Mouse (Mus musculus) kidney, embryonic 15.5 days (tissue): ENCODE results near the gene Dusp10. TPM values are rescaled to one million over a fixed set of nuclear protein-coding genes. Genes with fewer than 3 reads are reported as not detected.

Experiments used
- ATAC-seq: fragments of 200-750 bp; cut with Nextera tagmentation; replicated peaks from 2 replicates; pipeline ENCODE4 v1.8.0; 2017; ENCODE audit warnings: moderate TSS enrichment; ENCODE audit not compliant: low FRiP score
- H3K27ac ChIP-seq: fragments of 300-500 bp; sonication (generic); 2 replicates; pipeline ENCODE4 v1.5.1; 2015; ENCODE audit warnings: mild to moderate bottlenecking, inconsistent platforms
- H3K27me3 ChIP-seq: fragments of 300-500 bp; sonication (generic); 2 replicates; pipeline ENCODE4 v1.6.1; 2015; ENCODE audit warnings: inconsistent platforms
- H3K36me3 ChIP-seq: fragments of 300-500 bp; sonication (generic); 2 replicates; pipeline ENCODE4 v1.6.1; 2015; ENCODE audit warnings: inconsistent platforms
- H3K4me1 ChIP-seq: fragments of 300-500 bp; sonication (generic); 2 replicates; pipeline ENCODE4 v1.6.1; 2015; ENCODE audit warnings: inconsistent platforms
- H3K4me2 ChIP-seq: fragments of 300-500 bp; sonication (generic); 2 replicates; pipeline ENCODE4 v1.6.1; 2015; ENCODE audit warnings: moderate library complexity, mild to moderate bottlenecking, inconsistent platforms
- H3K4me3 ChIP-seq: fragments of 300-500 bp; sonication (generic); replicated peaks from 2 replicates; pipeline ENCODE4 v1.5.1; 2015; ENCODE audit warnings: mild to moderate bottlenecking, inconsistent platforms
- H3K9ac ChIP-seq: fragments of 300-500 bp; sonication (generic); 2 replicates; pipeline ENCODE4 v1.6.1; 2015; ENCODE audit warnings: mild to moderate bottlenecking, inconsistent platforms
- H3K9me3 ChIP-seq: fragments of 300-500 bp; sonication (generic); replicated peaks from 2 replicates; pipeline ENCODE4 v1.6.1; 2016; ENCODE audit warnings: inconsistent platforms
- WGBS: fragments of 180-500 bp; shearing (Covaris S2); methylation state at CpG from one replicate; pipeline ENCODE4 v1.1.7; 2015; ENCODE audit warnings: mixed read lengths; 5-methylcytosine and 5-hydroxymethylcytosine counted together
- polyA plus RNA-seq: library from polyadenylated mRNA; unstranded; fragments of >200 nt; fragmentation: Nextera tagmentation; extraction: Ambion mirVana; gene quantifications from 2 replicates; pipeline ENCODE4 v1.2.1, GENCODE M21; 2015

Dusp10 gene
- polyA plus RNA-seq, 1 experiment from 2014 or later = 5.8 TPM

DNA sequence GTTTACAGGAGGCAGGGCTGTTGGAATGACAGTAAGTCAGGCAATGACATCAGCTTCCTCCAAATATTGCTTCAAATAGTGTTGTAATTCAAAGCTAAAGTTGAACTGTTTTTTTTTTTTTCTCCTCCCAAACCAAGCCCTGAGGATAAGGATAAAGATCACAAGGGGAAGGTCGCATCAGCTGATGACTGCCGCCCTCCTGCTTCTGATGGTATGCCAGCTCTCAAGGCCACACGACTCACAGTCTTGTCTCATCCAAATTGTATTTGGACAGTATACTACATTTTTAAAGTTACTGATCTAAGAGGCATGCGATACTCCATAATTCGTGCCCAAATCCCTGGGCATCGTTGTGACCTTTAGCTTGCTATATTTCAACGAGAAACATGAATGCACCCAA, 70.1 kb downstream of the Dusp10 start:
- no peak overlapping the region for H3K27ac ChIP-seq
- ATAC-seq = no peak

DNA sequence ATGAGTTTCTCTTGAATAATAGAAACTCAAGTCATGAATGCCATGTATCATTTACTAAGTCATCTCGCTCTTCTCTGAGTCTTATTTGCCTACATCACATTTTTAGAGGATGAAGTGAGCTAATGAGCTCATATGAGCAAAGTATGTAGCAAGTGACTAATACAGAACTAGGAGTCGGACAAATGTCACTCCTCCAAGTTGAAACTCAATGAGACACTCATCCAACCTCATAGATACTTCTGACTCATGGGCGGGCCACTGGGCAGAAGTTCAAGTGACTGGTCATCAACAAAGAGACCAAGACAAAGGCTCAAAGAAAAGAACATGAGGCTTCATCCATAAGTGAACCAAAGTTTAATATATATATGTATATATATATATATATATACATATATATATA, 71.9 kb downstream of the Dusp10 start:
- Histone ChIP-seq H3K4me2 (no peak overlapping the region), H3K9me3 (no peaks in the 10 kb centered on the region), H3K27ac (no peak overlapping the region), H3K4me1 (no peaks in the 10 kb centered on the region), H3K4me3 (no peak overlapping the region), H3K36me3 (no peaks in the 10 kb centered on the region), H3K27me3 (no peaks in the 10 kb centered on the region), H3K9ac (no peak overlapping the region)
- no peak for ATAC-seq
- 90% methylated on average over 3 of the region's 3 CpGs for WGBS

More for the DNA sequence above, 70.1 kb downstream of the Dusp10 start:
- Histone ChIP-seq H3K9me3 (no peaks in the 10 kb centered on the region), H3K4me3 (no peak overlapping the region), H3K9ac (no peak overlapping the region), H3K4me2 (no peak overlapping the region), H3K27me3 (no peaks in the 10 kb centered on the region), H3K36me3 (no peaks in the 10 kb centered on the region), H3K4me1 (no peaks in the 10 kb centered on the region)
- WGBS = 84% methylated on average over 7 of the region's 7 CpGs

DNA sequence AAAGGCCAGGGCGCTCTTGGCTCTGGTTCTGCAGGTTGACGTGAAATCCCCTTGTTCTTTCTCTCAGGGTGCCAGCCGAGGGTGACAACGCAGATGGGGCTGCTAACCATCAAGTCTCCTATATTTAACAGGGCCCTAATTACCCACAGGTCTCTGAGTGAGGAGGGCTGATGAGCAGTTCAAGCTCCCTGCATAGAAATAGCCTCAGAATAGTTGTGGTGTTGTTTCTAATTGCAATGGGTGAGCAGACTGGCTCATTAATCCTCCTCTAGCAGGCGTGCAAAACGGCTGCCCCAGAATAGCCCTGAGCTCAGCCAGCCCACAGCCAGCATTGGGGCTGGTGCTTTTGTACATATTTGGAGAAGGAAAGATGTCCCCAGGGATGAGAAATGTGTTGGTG, 77.4 kb downstream of the Dusp10 start:
- no peak overlapping the region for H3K27ac ChIP-seq
- H3K27me3 ChIP-seq = no peaks in the 10 kb centered on the region
- no peak for ATAC-seq
- no peaks in the 10 kb centered on the region for H3K9me3 ChIP-seq
- 42% methylated on average over 6 of the region's 6 CpGs for WGBS
- H3K4me1 ChIP-seq = no peaks in the 10 kb centered on the region
- H3K9ac ChIP-seq = no peak overlapping the region
- no peak overlapping the region for H3K4me3 ChIP-seq
- no peaks in the 10 kb centered on the region for H3K36me3 ChIP-seq
- no peak overlapping the region for H3K4me2 ChIP-seq

DNA sequence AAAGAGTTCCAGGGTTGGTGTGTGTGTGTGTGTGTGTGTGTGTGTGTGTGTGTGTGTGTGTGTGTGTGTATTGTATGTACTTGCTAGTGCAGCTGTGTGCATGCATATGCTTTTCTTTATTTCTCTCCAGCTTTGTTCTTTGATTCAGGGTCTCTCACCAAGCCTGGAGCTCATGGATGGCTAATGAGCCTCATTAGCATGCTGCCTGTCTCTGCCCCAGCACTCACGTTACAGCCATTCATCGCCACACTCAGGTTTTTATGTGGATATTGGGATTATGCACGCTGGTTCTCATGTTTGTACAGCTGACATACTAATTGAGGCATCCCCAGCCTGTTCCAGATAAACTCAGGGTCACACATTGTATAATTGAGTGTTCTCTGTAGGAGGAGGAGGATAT, 81.8 kb downstream of the Dusp10 start:
- H3K27me3 ChIP-seq = no peaks in the 10 kb centered on the region
- no peak for ATAC-seq
- H3K4me2 ChIP-seq = no peak overlapping the region
- no peak overlapping the region for H3K9ac ChIP-seq
- H3K36me3 ChIP-seq = no peaks in the 10 kb centered on the region
- H3K4me3 ChIP-seq = no peak overlapping the region
- no peaks in the 10 kb centered on the region for H3K4me1 ChIP-seq
- H3K27ac ChIP-seq = no peak overlapping the region
- H3K9me3 ChIP-seq = no peaks in the 10 kb centered on the region
- WGBS = 50% methylated on average over 3 of the region's 3 CpGs

DNA sequence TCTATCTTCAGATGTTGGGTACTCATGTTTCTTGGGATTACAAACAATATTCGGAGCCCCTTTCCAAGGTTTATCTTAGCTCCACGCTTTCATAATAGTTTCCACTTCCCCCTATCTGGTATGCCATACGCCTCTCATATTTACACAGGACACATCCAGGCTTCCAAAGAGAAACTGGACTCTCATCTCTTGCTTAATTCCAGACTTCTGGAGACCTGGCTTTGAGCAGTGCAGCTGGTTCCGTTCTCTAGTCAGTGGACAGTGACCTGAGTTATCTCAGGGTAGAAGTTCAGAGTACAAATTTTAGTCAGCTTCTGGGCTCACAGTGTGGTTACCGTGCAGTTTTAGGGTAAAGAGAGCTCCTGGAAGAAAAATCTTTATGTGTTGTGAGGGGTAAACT, 87.3 kb downstream of the Dusp10 start:
- ATAC-seq = no peak
- Histone ChIP-seq H3K4me1 (no peaks in the 10 kb centered on the region), H3K9ac (no peak overlapping the region), H3K9me3 (no peaks in the 10 kb centered on the region), H3K27me3 (no peaks in the 10 kb centered on the region), H3K4me3 (no peak overlapping the region), H3K36me3 (no peaks in the 10 kb centered on the region), H3K27ac (no peak overlapping the region), H3K4me2 (no peak overlapping the region)
- WGBS = 81% methylated on average over 5 of the region's 5 CpGs

DNA sequence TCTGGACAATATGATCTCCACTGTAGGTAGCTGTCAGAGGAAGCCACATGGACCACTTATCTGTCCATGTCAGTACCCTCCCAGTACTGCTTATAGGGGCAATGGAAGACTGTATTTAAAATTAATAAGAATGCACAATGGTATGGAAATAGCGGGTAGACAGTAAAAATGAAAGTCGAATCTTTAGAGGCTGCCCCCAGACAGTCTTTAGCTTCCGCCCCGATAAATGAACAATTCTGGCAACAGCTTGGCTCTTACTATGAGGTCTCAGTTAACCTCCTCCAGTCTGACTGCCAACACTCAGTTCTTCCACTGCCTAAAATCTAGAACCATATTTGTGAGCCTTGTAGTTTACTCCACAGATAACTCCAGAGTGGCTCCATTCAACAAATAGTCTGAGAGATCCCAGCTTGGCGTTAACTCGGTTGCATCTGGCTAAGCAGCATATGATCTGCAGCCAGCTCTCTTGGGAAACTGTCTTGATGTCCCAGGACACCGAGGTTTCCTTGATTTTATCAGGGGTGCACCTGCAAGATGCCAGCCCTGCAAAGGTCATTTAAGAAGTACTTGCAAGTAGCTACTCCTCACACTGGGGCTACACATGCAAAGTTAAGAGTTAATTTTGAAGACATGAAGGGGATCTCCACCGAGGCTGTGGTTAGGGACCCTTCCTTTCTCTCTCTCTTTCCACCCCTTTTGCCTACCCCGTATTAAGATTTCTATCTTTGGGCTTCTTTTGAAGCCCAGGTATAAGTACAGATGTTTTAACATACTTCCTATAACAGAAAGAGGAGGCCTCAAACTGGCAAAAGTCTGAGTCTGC, 88.0 kb downstream of the Dusp10 start:
- ATAC-seq = no peak
- H3K4me1 ChIP-seq = no peaks in the 10 kb centered on the region
- no peaks in the 10 kb centered on the region for H3K36me3 ChIP-seq
- H3K27ac ChIP-seq = no peak overlapping the region
- no peak overlapping the region for H3K9ac ChIP-seq
- H3K27me3 ChIP-seq = no peaks in the 10 kb centered on the region
- no peak overlapping the region for H3K4me2 ChIP-seq
- no peaks in the 10 kb centered on the region for H3K9me3 ChIP-seq
- WGBS = 86% methylated on average over 9 of the region's 9 CpGs
- H3K4me3 ChIP-seq = no peak overlapping the region

DNA sequence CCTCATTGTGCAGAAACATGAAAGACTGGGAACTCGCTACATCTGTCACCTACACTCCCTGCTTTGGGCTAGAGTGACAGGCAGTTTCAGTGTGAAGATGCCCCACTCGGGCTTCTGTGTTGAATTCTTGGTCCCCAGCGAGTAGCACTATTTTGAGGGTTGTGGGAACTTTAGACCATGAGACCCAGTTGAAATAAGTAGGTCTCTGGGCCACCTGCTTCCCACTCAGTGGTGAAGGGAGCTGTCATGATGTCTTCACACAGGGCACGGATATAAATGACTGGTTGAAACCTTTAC, 88.6 kb downstream of the Dusp10 start:
- no peaks in the 10 kb centered on the region for H3K27me3 ChIP-seq
- no peak overlapping the region for H3K4me2 ChIP-seq
- no peaks in the 10 kb centered on the region for H3K4me1 ChIP-seq
- no peak overlapping the region for H3K27ac ChIP-seq
- ATAC-seq = no peak
- no peak overlapping the region for H3K9ac ChIP-seq
- no peaks in the 10 kb centered on the region for H3K36me3 ChIP-seq
- no peak overlapping the region for H3K4me3 ChIP-seq
- 74% methylated on average over 4 of the region's 4 CpGs for WGBS
- no peaks in the 10 kb centered on the region for H3K9me3 ChIP-seq

DNA sequence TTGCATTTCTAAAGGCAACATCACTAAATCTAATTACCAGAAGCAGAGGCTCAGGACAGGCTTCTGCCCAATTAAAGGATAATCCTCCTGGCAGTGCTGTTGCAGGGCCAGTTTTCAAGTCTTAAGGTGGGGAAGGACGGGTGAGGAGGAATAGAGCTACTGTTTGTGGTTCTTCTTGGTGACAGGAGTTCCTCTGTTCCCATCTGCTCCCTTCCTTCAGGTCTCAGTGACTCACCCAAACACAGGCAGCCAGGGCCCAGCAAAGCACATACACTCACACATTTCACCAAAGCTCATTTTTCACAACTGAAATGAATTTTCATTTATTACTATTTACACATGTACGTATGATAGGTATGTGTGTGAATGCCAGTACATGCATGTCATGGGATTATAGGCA, 93.7 kb downstream of the Dusp10 start:
- no peak for ATAC-seq

DNA sequence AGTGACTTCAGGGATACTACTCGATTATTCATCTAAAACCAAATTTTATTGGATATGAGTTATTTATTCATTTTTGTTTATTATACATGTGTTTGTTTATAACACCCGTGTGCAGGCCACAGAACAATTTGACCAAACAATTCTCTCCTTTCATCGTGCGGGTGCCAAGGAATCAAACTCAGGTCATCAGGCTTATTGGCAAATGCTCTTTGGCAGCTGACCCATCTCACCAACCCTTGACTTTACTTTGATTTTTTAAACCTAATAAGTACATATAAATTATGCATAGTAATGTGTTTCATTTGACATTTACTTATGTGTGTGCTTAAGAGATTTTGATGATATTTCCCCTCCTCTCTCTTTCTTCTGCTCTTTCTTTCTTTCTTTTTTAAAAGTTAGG, 94.3 kb downstream of the Dusp10 start:
- no peak overlapping the region for H3K4me2 ChIP-seq
- no peak overlapping the region for H3K9ac ChIP-seq
- no peaks in the 10 kb centered on the region for H3K36me3 ChIP-seq
- H3K27me3 ChIP-seq = no peaks in the 10 kb centered on the region
- H3K4me1 ChIP-seq = no peaks in the 10 kb centered on the region
- H3K27ac ChIP-seq = no peak overlapping the region
- H3K9me3 ChIP-seq = no peaks in the 10 kb centered on the region
- ATAC-seq = no peak
- WGBS = 82% methylated on average over 4 of the region's 4 CpGs
- H3K4me3 ChIP-seq = no peak overlapping the region

More for the DNA sequence above, 93.7 kb downstream of the Dusp10 start:
- Histone ChIP-seq H3K4me1 (no peaks in the 10 kb centered on the region), H3K4me3 (no peak overlapping the region), H3K4me2 (no peak overlapping the region), H3K27ac (no peak overlapping the region), H3K36me3 (no peaks in the 10 kb centered on the region), H3K9ac (no peak overlapping the region), H3K27me3 (no peaks in the 10 kb centered on the region), H3K9me3 (no peaks in the 10 kb centered on the region)
- WGBS = 68% methylated on average over 2 of the region's 2 CpGs

DNA sequence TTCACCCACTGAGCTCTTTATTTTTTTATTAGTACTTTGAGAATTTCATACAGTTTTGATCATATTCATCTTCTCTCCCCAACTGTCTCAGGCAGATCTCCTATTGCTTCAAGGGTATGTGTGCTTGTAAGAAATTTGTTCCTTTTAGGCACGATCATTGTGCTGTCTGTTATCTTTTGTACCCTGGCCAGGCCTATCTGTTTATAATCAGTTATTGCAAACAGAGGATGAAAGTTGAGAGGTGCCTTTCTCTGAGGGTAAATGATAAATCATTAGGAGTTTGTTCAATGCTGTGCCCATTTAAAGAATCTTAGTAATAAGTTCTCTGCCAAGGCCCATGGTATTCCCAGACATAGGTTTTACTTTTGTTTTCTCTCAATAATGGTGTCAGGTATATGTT, 95.2 kb downstream of the Dusp10 start:
- Histone ChIP-seq H3K27ac (no peak overlapping the region), H3K9ac (no peak overlapping the region), H3K27me3 (no peaks in the 10 kb centered on the region), H3K4me2 (no peak overlapping the region), H3K9me3 (no peaks in the 10 kb centered on the region), H3K4me3 (no peak overlapping the region), H3K36me3 (no peaks in the 10 kb centered on the region), H3K4me1 (no peaks in the 10 kb centered on the region)
- WGBS = 60% methylated on average over 1 of the region's 1 CpGs
- ATAC-seq = no peak

DNA sequence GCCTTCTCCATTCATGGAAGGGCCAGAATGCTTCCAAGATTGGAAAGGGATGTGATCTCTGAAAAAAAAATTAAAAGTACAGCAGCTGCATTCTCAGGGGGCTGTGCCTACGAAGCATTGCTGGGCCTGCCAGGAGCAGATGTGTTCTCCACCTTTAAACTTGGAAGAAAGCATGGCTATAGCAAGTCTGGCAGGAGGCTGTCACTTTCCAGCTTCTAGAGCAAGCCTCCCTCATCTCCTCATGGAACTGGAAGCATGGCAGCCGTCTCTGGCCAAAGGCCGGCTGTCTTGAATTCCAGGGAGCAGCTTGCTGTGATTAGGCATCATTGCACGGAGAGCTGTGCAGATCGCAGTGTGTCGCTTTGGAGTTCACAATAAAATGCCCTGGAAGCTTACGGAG, 104.5 kb downstream of the Dusp10 start:
- no peak overlapping the region for H3K9ac ChIP-seq
- H3K36me3 ChIP-seq = no peaks in the 10 kb centered on the region
- H3K27me3 ChIP-seq = no peaks in the 10 kb centered on the region
- no peaks in the 10 kb centered on the region for H3K9me3 ChIP-seq
- no peak overlapping the region for H3K4me3 ChIP-seq
- H3K27ac ChIP-seq = no peak overlapping the region
- H3K4me2 ChIP-seq = no peak overlapping the region
- no peak for ATAC-seq
- 77% methylated on average over 7 of the region's 7 CpGs for WGBS
- H3K4me1 ChIP-seq = no peaks in the 10 kb centered on the region

DNA sequence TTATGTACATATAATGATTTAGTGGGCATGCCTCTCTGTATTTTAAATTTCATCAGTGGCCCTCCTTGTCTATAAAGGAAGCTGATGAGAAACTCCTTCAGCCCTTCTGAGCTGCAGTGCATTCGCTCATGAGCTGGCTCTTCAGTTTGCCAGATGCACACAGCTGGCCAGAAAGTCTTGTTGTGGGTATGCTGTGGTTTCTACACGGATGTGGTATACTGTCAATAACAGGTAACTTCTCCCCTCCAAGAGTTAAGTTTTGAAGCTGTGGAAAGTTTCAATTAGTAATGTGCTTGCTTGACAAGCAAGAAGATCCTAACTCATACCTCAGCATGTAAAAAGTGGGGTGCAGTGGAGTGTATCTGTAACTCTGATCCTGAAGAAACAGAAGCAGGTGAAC, 104.9 kb downstream of the Dusp10 start:
- no peak overlapping the region for H3K27ac ChIP-seq
- no peak overlapping the region for H3K4me3 ChIP-seq
- no peaks in the 10 kb centered on the region for H3K36me3 ChIP-seq
- H3K9ac ChIP-seq = no peak overlapping the region
- WGBS = 81% methylated on average over 2 of the region's 2 CpGs
- H3K9me3 ChIP-seq = no peaks in the 10 kb centered on the region
- no peak for ATAC-seq
- no peaks in the 10 kb centered on the region for H3K27me3 ChIP-seq
- H3K4me1 ChIP-seq = no peaks in the 10 kb centered on the region
- no peak overlapping the region for H3K4me2 ChIP-seq

DNA sequence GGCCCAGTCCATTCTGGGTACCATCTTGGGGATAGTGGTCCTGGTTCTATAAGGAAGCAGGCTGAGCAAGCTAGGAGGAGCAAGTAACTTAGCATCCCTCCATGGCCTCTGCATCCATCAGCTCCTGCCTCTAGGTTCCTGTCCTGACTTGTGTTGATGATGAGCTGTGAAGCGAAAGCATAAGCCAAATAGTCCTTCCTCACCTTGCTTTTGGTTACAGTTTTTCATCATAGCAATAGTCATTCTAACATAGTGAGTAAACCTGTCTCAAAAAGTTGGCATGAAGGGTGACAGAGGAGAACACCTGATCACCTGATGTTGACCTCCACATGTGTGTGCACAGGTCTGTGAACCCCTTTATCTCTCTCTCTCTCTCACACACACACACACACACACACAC, 105.5 kb downstream of the Dusp10 start:
- 78% methylated on average over 1 of the region's 1 CpGs for WGBS
- ATAC-seq = no peak
- Histone ChIP-seq H3K4me1 (no peaks in the 10 kb centered on the region), H3K27me3 (no peaks in the 10 kb centered on the region), H3K27ac (no peak overlapping the region), H3K36me3 (no peaks in the 10 kb centered on the region), H3K9ac (no peak overlapping the region), H3K9me3 (no peaks in the 10 kb centered on the region), H3K4me3 (no peak overlapping the region), H3K4me2 (no peak overlapping the region)
